Mouse (Mus musculus): ENCODE results near the gene Mtrf1. TPM values are rescaled to one million over a fixed set of nuclear protein-coding genes. Genes with fewer than 3 reads are reported as not detected.
"Not testable (repeated sequence)": the region's sequence is repeated elsewhere in the genome, so short reads cannot be mapped to it uniquely, and the experiment has no call there.

Gene Mtrf1
- polyA plus RNA-seq, 1 experiment from 2014 or later, result 12.1 TPM

- no peak overlapping the region for H3K9ac ChIP-seq (ENCODE audit: low read length)
- no peak for ATAC-seq (ENCODE audit: low read depth)
- no peaks in the 10 kb centered on the region for H3K4me1 ChIP-seq (replicated peaks; ENCODE audit: control insufficient read depth, insufficient read depth, low read length)
- H3K36me3 ChIP-seq (ENCODE audit: control insufficient read depth, insufficient read depth, low read length), result peaks cover 4% of the 10 kb centered on the region; the same call in 1 of the 2 replicates
- H3K4me3 ChIP-seq (ENCODE audit: low read length), result no peak overlapping the region
- H3K4me2 ChIP-seq (ENCODE audit: low read depth, low read length), result no peak overlapping the region
- no peak overlapping the region for H3K27ac ChIP-seq (ENCODE audit: low read length)
- no peaks in the 10 kb centered on the region for H3K9me3 ChIP-seq (ENCODE audit: control insufficient read depth, low read length)
- WGBS, result 78% methylated on average over 2 of the region's 2 CpGs
- H3K27me3 ChIP-seq (ENCODE audit: control insufficient read depth, insufficient read depth, low read depth, low read length), result no peaks in the 10 kb centered on the region
Measured at GRCm38 (mm10) chr14:79407641-79408040, 10.1 kb downstream of the Mtrf1 start.

- H3K4me1 ChIP-seq (replicated peaks; ENCODE audit: control insufficient read depth, insufficient read depth, low read length), result no peaks in the 10 kb centered on the region
- H3K27ac ChIP-seq (ENCODE audit: low read length), result no peak overlapping the region
- H3K4me2 ChIP-seq (ENCODE audit: low read depth, low read length), result no peak overlapping the region
- peaks cover 5% of the 10 kb centered on the region; the same call in 1 of the 2 replicates for H3K36me3 ChIP-seq (ENCODE audit: control insufficient read depth, insufficient read depth, low read length)
- no peak for ATAC-seq (ENCODE audit: low read depth)
- H3K9ac ChIP-seq (ENCODE audit: low read length), result no peak overlapping the region
- WGBS, result 79% methylated on average over 6 of the region's 6 CpGs
- H3K27me3 ChIP-seq (ENCODE audit: control insufficient read depth, insufficient read depth, low read depth, low read length), result no peaks in the 10 kb centered on the region
- H3K4me3 ChIP-seq (ENCODE audit: low read length), result no peak overlapping the region
- H3K9me3 ChIP-seq (ENCODE audit: control insufficient read depth, low read length), result no peaks in the 10 kb centered on the region
Measured at GRCm38 (mm10) chr14:79409278-79409830, 11.8 kb downstream of the Mtrf1 start.

- WGBS, result 53% methylated on average over 2 of the region's 2 CpGs
- H3K4me1 ChIP-seq (replicated peaks; ENCODE audit: control insufficient read depth, insufficient read depth, low read length), result no peaks in the 10 kb centered on the region
- peak overlapping the region; percentile 3; the same call in 1 of the 2 replicates for H3K27ac ChIP-seq (ENCODE audit: low read length)
- H3K4me2 ChIP-seq (ENCODE audit: low read depth, low read length), result no peak overlapping the region
- no peak for ATAC-seq (ENCODE audit: low read depth)
- no peaks in the 10 kb centered on the region for H3K9me3 ChIP-seq (ENCODE audit: control insufficient read depth, low read length)
- no peak overlapping the region for H3K9ac ChIP-seq (ENCODE audit: low read length)
- no peaks in the 10 kb centered on the region for H3K27me3 ChIP-seq (ENCODE audit: control insufficient read depth, insufficient read depth, low read depth, low read length)
- H3K36me3 ChIP-seq (ENCODE audit: control insufficient read depth, insufficient read depth, low read length), result peaks cover 5% of the 10 kb centered on the region; the same call in 1 of the 2 replicates
- no peak overlapping the region for H3K4me3 ChIP-seq (ENCODE audit: low read length)
Measured at GRCm38 (mm10) chr14:79410662-79411061, 13.1 kb downstream of the Mtrf1 start.

GRCm38 (mm10) chr14:79413121-79413520 is 15.5 kb downstream of the Mtrf1 start:
- H3K27ac ChIP-seq (ENCODE audit: low read length), result no peak overlapping the region
- H3K9me3 ChIP-seq (ENCODE audit: control insufficient read depth, low read length), result no peaks in the 10 kb centered on the region
- H3K36me3 ChIP-seq (ENCODE audit: control insufficient read depth, insufficient read depth, low read length), result peaks cover 5% of the 10 kb centered on the region; the same call in 1 of the 2 replicates
- no peak overlapping the region for H3K4me3 ChIP-seq (ENCODE audit: low read length)
- 87% methylated on average over 6 of the region's 6 CpGs for WGBS
- H3K4me1 ChIP-seq (replicated peaks; ENCODE audit: control insufficient read depth, insufficient read depth, low read length), result no peaks in the 10 kb centered on the region
- no peak overlapping the region for H3K4me2 ChIP-seq (ENCODE audit: low read depth, low read length)
- no peaks in the 10 kb centered on the region for H3K27me3 ChIP-seq (ENCODE audit: control insufficient read depth, insufficient read depth, low read depth, low read length)
- ATAC-seq (ENCODE audit: low read depth), result no peak
- H3K9ac ChIP-seq (ENCODE audit: low read length), result no peak overlapping the region

- Histone ChIP-seq H3K27me3 (ENCODE audit: control insufficient read depth, insufficient read depth, low read depth, low read length) (no peaks in the 10 kb centered on the region), H3K36me3 (ENCODE audit: control insufficient read depth, insufficient read depth, low read length) (no peaks in the 10 kb centered on the region), H3K27ac (ENCODE audit: low read length) (no peak overlapping the region), H3K4me3 (ENCODE audit: low read length) (no peak overlapping the region), H3K4me2 (ENCODE audit: low read depth, low read length) (no peak overlapping the region), H3K4me1 (replicated peaks; ENCODE audit: control insufficient read depth, insufficient read depth, low read length) (no peaks in the 10 kb centered on the region), H3K9me3 (ENCODE audit: control insufficient read depth, low read length) (no peaks in the 10 kb centered on the region), H3K9ac (ENCODE audit: low read length) (no peak overlapping the region)
- ATAC-seq (ENCODE audit: low read depth), result no peak
- WGBS, result 66% methylated on average over 20 of the region's 20 CpGs
Measured at GRCm38 (mm10) chr14:79420083-79420685, 22.6 kb downstream of the Mtrf1 start.

- H3K27me3 ChIP-seq (ENCODE audit: control insufficient read depth, insufficient read depth, low read depth, low read length), result no peaks in the 10 kb centered on the region
- peaks cover 10% of the 10 kb centered on the region for H3K36me3 ChIP-seq (ENCODE audit: control insufficient read depth, insufficient read depth, low read length)
- H3K9me3 ChIP-seq (ENCODE audit: control insufficient read depth, low read length), result peaks cover 11% of the 10 kb centered on the region
- no peaks in the 10 kb centered on the region for H3K4me1 ChIP-seq (replicated peaks; ENCODE audit: control insufficient read depth, insufficient read depth, low read length)
- H3K4me2 ChIP-seq (ENCODE audit: low read depth, low read length), result peak within 1 kb of the TSS; percentile 57
- ATAC-seq (ENCODE audit: low read depth), result peak; percentile 99
- peak within 1 kb of the TSS; percentile 76 for H3K9ac ChIP-seq (ENCODE audit: low read length)
- peak within 1 kb of the TSS; percentile 88 for H3K27ac ChIP-seq (ENCODE audit: low read length)
- WGBS, result under 1% methylated on average over 35 of the region's 44 CpGs
- H3K4me3 ChIP-seq (ENCODE audit: low read length), result peak within 1 kb of the TSS; percentile 60
Measured at GRCm38 (mm10) chr14:79425979-79426729, 28.6 kb downstream of the Mtrf1 start, which contains the start of gene Kbtbd7. Gene Kbtbd7 (plus strand): TSS chr14:79426511.

- Histone ChIP-seq H3K4me2 (ENCODE audit: low read depth, low read length) (peak overlapping the region; percentile 57), H3K36me3 (ENCODE audit: control insufficient read depth, insufficient read depth, low read length) (peaks cover 10% of the 10 kb centered on the region), H3K9me3 (ENCODE audit: control insufficient read depth, low read length) (peaks cover 11% of the 10 kb centered on the region), H3K4me3 (ENCODE audit: low read length) (peak overlapping the region; percentile 60), H3K9ac (ENCODE audit: low read length) (peak overlapping the region; percentile 76), H3K27ac (ENCODE audit: low read length) (peak overlapping the region; percentile 88)
- peak; percentile 54 for ATAC-seq (ENCODE audit: low read depth)
- H3K27me3 ChIP-seq (ENCODE audit: control insufficient read depth, insufficient read depth, low read depth, low read length); H3K4me1 ChIP-seq (replicated peaks; ENCODE audit: control insufficient read depth, insufficient read depth, low read length): not testable (repeated sequence)
- WGBS, result no CpG with 5 or more reads among the region's 59 CpGs
Measured at GRCm38 (mm10) chr14:79426730-79427365, 29.3 kb downstream of the Mtrf1 start.

- Histone ChIP-seq H3K9ac (ENCODE audit: low read length) (no peak overlapping the region), H3K9me3 (ENCODE audit: control insufficient read depth, low read length) (no peaks in the 10 kb centered on the region), H3K4me3 (ENCODE audit: low read length) (no peak overlapping the region), H3K27ac (ENCODE audit: low read length) (no peak overlapping the region), H3K36me3 (ENCODE audit: control insufficient read depth, insufficient read depth, low read length) (no peaks in the 10 kb centered on the region; the same call in 1 of the 2 replicates), H3K4me2 (ENCODE audit: low read depth, low read length) (no peak overlapping the region), H3K27me3 (ENCODE audit: control insufficient read depth, insufficient read depth, low read depth, low read length) (no peaks in the 10 kb centered on the region), H3K4me1 (replicated peaks; ENCODE audit: control insufficient read depth, insufficient read depth, low read length) (no peaks in the 10 kb centered on the region)
- no peak for ATAC-seq (ENCODE audit: low read depth)
- 67% methylated on average over 1 of the region's 1 CpGs for WGBS
Measured at GRCm38 (mm10) chr14:79434068-79434467, 36.5 kb downstream of the Mtrf1 start.

GRCm38 (mm10) chr14:79440655-79441054 is 43.1 kb downstream of the Mtrf1 start:
- Histone ChIP-seq H3K9ac (ENCODE audit: low read length) (no peak overlapping the region), H3K9me3 (ENCODE audit: control insufficient read depth, low read length) (no peaks in the 10 kb centered on the region; the same call in 1 of the 2 replicates), H3K4me3 (ENCODE audit: low read length) (no peak overlapping the region), H3K4me1 (replicated peaks; ENCODE audit: control insufficient read depth, insufficient read depth, low read length) (no peaks in the 10 kb centered on the region), H3K27ac (ENCODE audit: low read length) (no peak overlapping the region), H3K27me3 (ENCODE audit: control insufficient read depth, insufficient read depth, low read depth, low read length) (no peaks in the 10 kb centered on the region), H3K4me2 (ENCODE audit: low read depth, low read length) (no peak overlapping the region), H3K36me3 (ENCODE audit: control insufficient read depth, insufficient read depth, low read length) (no peaks in the 10 kb centered on the region)
- WGBS, result 75% methylated on average over 2 of the region's 2 CpGs
- no peak for ATAC-seq (ENCODE audit: low read depth)

Data from lung, embryonic 16.5 days (tissue).